Mouse (Mus musculus) gastrocnemius, postnatal 4 days (tissue): ENCODE data around the gene Gm44511. TPM values are rescaled to one million over a fixed set of nuclear protein-coding genes. Genes with fewer than 3 reads are reported as not detected.
A peak's percentile ranks its signal among the peaks of the same experiment; 100 is the strongest.
"Not testable (repeated sequence)": the region's sequence is repeated elsewhere in the genome, so short reads cannot be mapped to it uniquely, and the experiment has no call there.

Source experiments
- DNase-seq, 2 experiments: peaks; one replicate each; pipeline ENCODE4 v3.0.0; 2021 to 2022; ENCODE audit warnings: low spot score in 2 of 2, mixed read lengths in 2 of 2
- total RNA-seq, 2 experiments: library from RNA; stranded (reverse); gene quantifications; 2 replicates each; pipeline ENCODE4 v1.2.3; 2021

Gene Gm44511
- total RNA-seq, 2 experiments from 2014 or later, result not detected

DNA sequence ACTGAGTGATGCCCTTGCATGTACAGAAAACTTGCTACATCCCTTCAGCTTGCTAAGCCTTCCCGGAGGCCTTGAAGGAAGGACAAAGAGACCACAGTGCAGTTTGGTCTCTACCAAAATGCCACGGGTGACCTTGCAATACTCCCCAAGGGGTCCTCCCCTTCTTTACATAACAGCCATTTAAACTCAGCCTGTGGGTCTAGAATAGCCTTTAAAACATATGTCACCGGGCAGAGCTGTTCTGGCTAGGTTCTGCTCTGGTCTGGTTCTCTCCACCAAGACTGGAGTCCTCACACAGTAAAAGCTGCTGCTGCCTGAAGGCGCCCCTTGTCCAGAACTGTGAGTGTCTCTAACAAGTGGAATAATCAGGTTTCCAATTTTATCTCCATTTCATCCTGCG lies 25.4 kb downstream of the Gm44511 start:
- DNase-seq, result not testable (repeated sequence)

DNA sequence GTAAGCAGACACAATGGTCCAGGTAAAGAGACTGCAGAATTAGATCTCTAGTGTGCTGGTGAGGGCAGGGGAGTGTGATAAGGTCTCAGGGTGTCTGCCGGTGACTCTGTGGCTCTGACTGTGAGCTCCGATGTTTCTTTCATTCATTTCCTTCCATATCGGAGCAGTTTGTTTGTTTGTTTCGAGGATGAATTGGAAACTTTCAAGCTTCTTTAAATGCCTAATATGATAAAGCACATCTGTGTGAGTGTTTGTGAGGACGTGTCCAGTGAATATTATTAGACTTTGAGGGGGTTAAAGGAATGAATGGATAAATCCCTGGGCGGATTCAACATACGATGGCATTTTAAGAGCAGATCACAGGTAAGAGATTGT lies 26.2 kb downstream of the Gm44511 start:
- no peak for DNase-seq

DNA sequence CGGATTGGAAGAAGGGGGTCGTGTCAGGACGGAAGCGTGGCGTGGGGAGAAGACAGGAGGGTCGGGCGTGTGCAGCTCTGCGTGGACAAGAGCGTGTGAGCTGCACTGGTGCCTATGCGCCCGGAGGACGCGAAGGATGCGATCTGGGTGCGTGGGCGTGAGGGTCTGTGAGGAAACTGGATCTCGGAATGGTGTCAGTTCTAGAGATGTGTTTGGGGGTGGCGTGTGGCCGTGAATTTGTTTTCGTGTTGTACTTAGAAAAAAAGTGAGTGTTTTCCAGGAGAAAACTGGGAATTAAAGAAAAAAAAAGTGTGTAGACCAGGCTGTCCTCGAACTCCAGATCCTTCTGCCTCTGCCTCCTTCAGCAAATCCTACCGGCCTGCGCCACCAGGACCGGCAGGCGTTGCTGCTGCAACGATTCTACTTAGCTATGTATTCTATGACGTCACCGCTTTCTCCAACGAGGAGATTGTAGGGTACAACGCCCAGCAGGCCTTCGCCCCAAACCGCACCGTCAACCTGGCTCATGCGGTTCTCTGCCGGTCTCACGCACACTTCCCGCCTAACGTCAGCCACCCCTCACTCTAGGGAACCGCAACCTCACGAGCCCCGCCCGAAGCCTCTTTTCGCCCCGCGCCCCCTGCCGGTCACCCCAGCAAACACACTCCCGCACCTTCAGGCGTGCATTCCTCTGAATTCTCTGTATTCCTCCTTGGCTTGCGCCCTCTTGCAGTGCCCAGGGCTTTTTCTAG lies 26.8 kb downstream of the Gm44511 start:
- DNase-seq, result peak; percentile 68 to 73

DNA sequence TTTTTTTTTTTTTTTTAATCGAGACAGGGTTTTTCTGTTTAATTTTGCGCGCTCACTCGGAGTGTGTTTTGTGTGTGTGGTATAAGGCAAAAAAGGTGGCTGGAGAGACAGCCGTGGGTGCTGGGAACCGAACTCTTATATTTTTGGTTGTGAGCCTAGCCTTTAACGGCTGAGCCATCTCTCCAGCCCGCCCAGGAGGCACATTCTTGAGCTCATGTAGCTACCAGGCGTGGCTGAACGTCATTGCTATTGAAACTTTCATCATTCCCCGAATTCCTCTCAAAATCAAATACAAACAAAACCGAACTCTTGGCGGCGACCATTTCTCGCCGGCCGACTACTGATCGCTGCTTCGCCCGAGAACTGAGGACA lies 27.4 kb downstream of the Gm44511 start:
- peak; percentile 53 to 65 for DNase-seq

DNA sequence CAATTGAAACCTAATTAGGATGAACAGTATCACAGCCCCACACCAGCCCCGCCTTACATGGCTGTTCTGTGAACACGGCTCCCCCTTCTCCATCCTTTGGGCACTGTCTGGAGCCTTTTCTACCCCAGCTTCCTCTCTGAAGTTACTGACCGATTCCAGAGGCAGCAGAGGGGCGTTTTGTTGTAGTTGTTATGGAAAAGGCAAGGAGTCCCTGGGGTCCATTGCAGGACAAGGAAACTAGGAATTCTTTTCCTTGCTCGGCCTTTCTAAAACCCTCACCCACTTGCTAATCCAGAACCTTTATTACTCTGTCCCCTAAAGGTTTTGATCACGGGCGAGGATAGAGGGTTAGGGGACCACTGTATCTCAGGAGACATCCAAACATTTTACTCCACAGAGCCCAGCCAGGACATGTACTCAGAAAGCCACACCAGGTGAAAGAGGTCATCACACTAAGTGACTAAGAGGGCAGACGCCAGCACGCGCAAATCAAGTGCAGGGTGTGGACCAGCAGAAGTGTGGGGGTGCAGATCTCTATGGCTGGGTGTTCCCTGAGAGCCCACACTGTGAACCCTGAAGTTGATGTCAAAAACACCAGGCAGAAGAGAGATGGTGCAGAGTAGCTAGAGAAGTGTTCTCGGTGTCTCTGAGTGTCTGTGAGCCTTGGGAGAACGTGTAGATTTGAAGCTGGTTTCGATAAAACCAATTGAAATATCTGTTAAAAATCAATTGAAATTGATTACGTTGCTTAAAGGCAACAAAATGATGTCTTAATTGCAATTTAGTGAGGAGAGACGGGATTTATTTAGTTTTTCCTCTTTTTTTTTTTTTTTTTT lies 28.0 kb downstream of the Gm44511 start:
- DNase-seq, result no peak

DNA sequence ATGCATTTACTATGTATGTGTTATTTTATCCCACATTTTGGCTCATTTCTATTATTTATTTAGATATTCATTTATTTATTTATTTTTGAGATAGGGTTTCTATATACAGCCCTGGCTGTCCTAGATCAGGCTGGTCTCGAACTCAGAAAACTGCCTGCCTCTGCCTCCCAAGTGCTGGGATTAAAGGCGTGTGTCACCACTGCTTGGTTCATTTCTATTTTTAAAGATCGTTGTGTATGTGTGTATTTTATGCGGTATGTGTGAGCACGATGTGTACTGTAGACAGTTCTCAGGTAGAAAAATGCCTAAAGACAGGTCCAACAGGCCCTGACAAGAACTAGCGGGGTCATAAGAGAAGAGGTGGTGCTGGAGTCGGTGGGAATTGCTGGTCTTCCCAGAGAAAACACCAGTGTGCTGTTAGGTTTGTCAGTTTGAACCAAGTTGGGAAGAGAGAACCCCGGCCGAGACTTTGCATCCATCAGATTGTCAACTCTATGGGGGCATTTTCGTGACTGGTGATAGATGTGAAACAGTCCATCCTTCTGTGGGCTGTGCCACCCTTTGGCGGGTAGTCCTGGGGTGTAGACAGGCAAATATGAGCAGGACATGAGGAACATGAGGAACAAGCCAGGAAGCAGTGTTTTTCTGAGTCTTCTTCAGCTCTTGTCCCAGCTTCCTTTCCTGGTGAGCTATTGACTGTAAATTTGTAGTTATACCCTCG lies 28.8 kb downstream of the Gm44511 start:
- DNase-seq, result no peak

DNA sequence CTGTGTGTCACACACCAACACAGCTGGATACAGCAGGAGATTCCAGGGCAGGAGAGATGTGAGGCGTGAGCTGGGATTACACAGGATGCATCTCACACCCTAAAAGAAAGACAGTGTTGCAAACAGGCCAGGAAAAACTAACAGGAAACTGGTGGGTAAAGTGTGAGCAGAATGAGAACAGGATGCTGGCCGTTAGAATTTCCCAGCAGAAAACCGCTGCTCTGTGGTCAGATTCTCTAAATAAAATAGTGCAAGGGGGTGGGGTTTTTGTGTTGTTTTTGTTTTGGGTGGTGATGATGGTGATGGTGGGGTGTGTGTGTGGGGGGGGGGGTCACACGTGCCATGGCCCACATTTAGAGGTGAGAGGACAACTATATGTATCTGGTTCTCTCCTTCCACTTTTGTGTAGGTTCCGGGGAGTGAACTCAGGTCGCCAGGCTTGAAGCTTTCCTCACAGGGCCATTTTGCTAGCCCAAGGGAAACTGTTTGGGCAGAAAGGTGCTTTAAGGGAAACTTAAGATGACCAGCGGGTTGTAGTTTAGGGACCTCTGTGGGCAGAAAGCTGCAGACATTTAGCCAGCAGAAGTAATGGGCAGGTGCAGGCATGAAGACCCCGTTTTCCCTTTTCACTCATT lies 29.7 kb downstream of the Gm44511 start:
- DNase-seq, result no peak

DNA sequence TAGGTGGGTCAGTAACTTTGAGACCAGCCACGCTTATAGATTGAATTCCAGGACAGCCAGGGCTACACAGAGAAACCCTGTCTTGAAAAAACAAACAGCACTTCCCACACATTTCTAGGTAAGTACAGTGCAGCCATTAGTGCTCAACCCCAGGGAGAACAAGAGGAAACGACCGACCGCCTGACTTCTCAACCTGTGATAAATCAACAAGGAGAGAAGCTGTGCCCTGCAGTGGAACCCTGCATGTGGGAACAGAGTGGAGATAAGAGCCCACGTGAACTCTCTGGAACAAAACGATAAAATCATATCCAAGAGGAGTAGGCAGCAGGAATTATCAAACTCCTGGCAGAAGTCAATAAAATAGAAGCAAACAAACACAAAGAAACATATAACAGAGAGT lies 32.4 kb downstream of the Gm44511 start:
- no peak for DNase-seq

DNA sequence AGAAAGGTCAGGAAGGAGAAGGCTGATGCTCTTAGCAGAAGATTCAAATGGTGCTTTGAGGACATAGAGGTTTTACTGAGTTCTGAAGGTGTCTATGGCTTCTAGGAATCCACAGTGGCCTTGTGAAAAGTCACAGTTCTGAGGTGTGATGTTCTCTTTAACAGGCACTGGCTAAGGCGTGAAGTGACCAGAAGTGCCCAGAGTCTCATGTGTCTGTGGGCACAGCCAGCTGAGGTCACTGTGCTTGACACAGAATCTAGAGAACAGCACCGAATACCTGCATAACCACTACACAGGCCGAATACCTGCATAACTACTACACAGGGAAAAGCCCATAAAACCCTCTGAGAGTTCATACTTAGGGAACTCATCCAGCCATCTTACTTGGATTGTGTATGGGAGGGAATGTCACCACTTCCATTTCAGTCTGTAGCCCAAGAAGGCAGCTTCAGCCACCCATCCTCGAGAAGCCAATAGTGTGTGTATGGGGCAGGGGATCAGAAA lies 35.6 kb downstream of the Gm44511 start:
- DNase-seq, result not testable (repeated sequence)

DNA sequence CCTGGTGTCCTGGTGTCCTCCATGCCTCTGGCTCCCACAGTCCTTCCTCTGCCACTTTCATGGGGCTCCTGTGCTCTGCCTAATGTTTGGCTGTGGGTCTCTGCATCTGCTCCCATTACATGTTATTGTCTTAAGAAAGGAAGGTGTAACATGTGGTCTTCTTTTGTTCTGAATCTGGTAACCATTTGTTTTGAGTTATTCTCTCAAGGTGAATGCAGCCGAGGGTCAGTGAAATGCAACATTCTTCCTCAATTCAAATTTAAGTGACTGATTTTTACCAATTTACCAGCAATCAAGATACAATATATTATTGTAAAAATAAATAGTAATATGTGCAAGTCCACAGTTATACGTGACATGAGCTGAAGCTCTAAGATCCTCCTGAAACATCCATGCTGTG lies 37.0 kb downstream of the Gm44511 start, which contains the start of gene Klrb1c:
TSS of gene Klrb1c (minus strand) at position 101 of the 400 bp plus-strand sequence.
- DNase-seq, result no peak

DNA sequence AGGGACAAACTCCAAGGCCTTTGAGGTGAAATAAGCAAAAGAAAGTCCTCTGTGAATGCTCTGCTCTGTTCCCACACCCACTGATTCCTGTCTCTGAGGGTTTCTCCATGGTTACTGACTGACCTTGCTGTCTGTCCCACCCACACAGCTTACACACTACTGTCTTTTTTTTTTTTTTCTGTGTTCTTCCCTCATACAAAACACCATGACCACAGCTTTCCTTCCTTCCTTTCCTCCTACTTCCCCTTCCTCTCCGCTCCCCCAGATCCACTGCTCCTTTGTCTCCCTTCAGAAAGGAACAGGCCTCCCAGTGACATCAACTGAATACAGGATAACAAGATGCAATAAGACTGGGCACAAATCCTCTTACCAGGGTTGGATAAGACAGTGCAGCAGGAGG lies 37.6 kb downstream of the Gm44511 start:
- DNase-seq, result no peak

DNA sequence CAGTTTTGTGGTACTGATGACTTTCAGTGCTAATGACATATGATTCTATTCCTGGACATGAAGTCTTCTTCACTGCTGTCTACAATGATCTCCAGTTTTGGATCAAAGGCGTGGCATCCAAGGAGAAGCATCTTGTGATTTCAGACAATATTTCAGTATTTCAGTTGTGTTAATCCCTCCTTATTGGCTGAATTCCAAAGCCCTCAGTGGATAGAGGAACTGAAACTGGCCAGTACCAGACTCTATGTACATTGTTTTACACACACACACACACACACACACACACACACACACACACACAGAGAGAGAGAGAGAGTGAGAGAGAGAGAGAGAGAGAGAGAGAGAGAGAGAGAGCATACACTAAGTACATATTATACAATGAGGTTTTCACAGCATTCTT lies 39.7 kb downstream of the Gm44511 start:
- DNase-seq, result not testable (repeated sequence)

DNA sequence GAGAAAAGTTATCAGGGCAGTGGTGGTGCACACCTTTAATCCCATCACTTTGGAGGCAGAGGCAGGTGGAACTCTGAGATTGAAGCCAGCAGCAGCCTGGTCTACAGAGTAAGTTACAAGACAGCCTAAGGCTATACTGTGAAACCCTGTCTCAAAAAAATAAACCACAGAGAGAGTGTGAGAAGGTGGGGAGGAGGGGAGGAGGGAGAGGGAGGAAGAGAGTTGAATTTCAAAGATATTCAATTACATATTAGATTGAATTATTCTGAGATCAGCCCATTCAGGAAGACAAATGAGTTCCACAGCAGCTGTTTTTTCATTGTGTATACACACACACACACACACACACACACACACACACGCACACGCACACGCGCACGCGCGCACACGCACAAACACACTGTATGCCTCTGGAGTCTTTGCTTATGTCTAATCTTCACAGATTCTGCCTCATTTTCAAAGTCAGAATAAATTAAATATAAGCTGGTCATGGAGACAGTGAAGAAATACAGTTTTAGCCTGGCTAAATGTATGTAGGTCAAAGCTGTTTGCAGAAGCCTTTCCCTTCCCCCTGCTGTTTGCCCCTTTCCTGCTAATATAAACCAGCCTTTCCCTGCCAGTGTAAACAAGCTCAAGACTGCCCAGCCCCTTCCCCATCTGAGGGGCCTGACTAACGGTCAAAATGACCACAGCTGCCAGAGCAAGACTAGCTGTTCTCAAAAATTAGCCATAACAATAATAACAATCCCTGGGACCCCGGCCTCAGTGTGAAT lies 56.4 kb downstream of the Gm44511 start:
- DNase-seq, result no peak

DNA sequence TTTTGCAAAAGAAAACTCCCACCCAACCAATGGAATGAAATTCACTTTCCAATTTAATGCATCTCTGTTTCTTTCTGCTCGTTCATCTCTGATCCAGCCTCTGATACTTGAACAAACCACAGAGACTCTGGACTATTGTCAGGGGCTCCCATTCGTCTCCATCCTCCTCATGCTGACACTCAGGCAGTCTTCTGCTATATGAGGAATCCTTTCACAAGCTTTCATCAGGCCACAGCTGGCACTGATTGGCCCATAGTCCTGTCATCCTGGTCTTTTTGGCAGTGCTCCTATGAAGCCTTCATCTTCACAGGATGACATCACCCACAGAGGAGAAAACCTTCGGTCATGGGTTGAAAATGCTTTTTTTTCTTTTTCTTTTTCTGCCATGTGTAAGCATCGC lies 58.1 kb downstream of the Gm44511 start:
- no peak for DNase-seq

DNA sequence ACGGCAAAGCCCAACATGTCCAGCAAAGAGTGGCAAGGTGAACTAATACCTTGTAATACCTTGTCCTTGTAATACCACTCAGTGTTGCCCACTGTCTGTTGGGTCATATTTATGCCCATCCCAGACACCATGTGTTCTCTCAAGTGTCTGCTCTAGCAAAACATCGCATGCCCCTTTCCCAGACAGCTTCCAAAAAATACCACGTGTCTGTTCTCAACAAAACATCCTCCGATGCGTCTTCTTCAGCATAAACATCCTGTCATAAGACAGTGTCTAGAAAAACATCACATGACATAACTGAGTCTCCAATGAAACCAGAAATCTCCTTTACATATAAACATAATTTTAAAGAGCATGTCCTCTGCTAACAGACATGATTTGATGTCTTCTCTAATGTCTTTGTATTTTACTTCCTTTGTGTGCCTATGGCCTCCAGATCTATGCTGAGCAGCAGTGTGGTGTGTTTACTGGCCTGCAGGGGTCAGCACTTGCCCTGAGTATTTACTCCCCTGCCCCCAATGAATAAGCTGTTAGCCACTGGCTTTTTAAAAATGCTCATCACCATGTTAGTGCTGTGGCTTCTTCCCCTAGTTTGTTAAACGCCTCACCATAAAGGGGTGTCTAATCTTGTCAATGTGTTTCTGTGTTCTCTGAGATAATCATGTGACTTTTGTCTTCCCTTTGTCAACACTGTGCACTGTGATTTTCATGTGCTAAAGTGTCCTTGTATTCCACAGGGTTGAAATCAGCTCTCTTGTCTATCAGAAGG lies 59.4 kb downstream of the Gm44511 start:
- DNase-seq, result peak in 1 of 2 experiments; percentile 31

DNA sequence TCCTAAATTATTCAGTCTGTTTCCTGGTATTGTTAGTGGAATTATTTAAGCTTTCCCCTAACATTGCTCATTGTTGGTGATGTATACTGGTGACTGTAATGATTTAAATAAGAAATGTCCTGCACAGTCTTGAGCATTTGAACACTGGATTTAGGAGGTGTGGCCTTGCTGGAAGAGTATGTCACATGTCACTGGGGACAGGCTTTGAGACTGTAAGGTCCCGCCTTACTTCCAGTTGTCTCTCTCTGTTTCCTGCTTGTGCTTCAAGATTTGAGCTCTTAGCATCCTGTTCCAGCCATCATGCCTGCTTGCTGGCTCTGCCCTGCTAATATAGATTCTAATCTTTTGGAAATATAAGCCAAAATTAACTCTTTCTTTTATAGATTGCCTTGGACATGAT lies 60.9 kb downstream of the Gm44511 start:
- no peak for DNase-seq

DNA sequence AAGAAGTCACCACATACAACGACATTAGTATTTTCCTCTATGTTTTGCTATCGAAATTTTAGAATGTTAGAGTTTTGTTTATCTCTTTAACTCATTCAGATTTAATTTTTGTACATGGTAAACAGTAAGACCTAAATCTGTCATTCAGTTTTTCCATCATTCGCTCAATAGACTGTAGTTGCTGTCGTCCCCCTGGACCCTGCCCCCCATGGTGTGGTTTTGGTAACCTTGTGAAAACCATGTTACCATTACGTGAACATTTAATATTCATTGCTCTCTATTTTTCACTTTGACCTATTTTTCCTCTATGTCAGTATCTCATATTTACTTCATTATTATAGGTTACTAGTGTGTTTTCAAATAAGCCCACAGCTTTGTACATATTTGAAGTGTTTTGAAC lies 61.5 kb downstream of the Gm44511 start:
- DNase-seq, result no peak

DNA sequence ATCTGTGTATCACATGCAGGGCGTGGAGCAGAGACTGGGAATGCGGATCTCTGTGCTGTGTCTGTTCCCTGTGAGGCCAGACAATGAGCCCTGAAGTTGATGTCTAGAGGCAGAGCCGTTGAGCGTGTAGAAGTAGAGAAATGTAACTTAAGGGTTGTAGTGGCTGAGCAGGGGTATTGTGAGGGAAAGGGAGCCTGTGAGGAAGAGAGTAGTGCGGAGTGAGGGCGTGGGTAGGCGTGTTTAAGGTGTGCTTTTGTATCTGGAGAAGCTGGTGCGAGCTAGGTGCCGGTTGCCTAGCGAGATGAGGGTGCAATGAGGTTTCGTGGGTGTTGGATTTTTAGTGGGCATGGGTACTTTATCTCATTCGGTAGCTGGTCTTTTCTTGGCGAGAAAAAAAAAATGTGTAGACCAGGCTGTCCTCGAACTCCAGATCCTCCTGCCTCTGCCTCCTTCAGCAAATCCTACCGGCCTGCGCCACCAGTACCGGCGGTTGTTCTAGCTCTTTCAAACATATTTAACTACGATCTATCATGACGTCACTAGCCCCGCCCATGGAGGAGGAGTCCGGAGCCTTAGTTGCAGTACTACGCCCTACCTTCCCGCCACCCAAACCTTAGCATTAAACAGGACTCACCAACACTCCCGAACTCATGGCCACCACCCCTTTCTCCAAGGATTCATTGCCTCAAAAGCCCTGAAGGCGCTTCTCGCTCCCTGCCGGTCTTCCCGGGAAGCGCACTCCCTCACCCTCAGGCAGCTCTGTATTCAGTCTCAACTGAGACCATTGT lies 62.2 kb downstream of the Gm44511 start:
- peak; percentile 75 to 86 for DNase-seq
